Mouse (Mus musculus) megakaryocyte-erythroid progenitor cell, adult 5-6 weeks (primary cell): ENCODE data around the gene Fam129b. TPM values are rescaled to one million over a fixed set of nuclear protein-coding genes. Genes with fewer than 3 reads are reported as not detected.

Source experiments
- ATAC-seq: replicated peaks from 2 replicates; pipeline ENCODE4 v1.8.0; 2016; ENCODE audit warnings: mild to moderate bottlenecking, inconsistent platforms; ENCODE audit not compliant: severe bottlenecking, poor library complexity, low FRiP score, low TSS enrichment
- total RNA-seq, 2 experiments: library from RNA; stranded (forward) in 1 of 2; stranded (reverse) in 1 of 2; fragments of 200-1000, 215-1000 nt in 1 of 2; fragments of >200 nt in 1 of 2; fragmentation: Nextera tagmentation in 1 of 2; gene quantifications; 2 replicates each; pipeline ENCODE4 v1.2.3; 2014 to 2017

Fam129b gene
- total RNA-seq, 2 experiments from 2014 or later: 9.0 to 13.8 TPM

DNA sequence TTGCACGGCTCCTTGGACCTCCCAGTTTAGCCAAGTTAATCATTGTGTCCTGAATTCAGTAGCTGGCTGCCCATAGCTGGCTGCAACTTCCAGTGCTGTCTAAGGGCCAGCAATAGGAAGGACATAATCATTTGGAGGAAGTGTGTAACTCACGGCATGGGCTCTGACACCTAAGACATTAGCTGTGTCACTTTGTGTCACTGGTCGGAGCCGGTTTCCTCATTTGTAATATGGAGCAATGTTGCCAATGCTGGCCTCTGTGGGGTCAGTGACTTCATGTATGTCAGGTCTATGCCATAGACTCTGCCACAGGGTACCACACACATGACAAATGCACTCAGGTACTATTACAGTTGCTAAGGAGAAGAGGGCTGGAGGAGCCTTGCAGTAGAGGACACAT is 84.4 kb downstream of the Fam129b start:
- ATAC-seq: no peak

DNA sequence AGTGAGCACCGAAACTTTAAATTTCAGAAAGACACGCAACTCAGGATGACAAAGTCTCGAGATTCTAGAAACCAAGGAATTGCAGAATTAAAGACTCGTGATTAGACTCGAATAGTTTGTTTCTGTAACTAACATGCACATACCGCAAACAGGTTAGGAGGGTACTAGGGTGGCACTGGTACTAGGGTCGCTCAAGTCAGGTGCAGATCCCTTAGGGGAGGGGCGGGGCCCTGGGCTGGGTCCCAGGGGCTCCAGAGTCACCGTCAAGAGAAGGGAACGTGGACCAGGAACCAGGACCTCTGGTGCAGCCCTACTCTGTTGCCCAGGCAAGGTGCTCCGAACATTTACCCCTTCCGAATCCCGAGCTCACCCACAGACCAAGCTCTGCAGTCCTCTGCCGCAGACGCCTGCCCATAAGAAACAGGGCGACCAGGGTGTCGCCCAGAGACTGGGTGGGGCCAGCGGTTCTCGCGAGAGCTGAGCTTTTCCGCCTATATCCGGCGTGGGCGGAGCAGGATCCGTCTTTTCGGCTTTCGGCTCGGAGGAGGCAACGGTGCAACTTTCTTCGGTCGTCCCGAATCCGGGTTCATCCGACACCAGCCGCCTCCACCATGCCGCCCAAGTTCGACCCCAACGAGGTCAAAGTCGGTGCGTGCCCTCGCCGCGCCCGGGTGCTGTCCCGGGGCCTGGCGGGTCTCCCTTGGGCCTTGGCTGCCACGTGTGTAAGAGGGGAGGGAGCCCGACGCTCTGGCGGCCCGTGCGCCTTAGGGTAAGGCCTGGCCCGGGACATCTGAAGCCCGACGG is 85.5 kb downstream of the Fam129b start, which contains the start of the genes Rpl12 and Lrsam1:
Rpl12 (plus strand) TSS at position 368 of the 804 bp plus-strand sequence.
Lrsam1 (minus strand) TSS at position 423 of the 804 bp plus-strand sequence.
- peak; percentile 79 for ATAC-seq

DNA sequence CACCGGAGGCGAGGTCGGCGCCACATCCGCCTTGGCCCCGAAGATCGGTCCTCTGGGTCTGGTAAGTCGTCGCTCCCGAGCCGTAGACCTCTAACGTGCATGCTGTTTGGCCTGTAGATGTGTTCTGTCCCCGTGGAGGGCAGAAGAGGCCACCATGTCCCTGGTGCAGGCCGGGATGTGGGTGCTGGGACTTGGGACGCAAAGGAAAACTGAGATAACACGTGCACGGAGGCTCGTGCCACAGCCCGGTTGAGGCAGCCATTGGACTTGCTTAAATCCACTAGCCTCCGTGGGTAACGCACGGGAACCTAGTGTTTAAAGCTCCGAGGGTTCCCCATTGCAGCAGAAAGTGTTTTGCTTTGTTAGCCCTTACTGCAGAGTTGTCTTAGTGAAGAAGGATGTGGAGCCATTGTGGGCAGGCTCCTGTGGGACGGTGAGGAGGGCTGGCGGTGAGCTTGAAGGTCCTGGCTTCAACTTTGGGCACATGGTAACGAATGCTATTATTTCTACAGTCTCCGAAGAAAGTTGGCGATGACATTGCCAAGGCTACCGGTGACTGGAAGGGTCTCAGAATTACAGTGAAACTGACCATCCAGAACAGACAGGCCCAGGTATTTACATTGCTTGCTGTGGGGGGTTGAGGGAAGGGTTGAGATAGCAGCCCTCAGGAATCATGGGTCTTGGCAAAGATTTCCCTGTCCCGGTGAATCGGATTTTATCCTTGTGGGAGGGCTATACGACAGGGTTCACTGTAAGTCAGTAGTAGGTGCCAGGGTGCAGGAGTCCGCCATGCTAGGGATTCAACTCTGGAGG is 86.4 kb downstream of the Fam129b start:
- no peak for ATAC-seq

DNA sequence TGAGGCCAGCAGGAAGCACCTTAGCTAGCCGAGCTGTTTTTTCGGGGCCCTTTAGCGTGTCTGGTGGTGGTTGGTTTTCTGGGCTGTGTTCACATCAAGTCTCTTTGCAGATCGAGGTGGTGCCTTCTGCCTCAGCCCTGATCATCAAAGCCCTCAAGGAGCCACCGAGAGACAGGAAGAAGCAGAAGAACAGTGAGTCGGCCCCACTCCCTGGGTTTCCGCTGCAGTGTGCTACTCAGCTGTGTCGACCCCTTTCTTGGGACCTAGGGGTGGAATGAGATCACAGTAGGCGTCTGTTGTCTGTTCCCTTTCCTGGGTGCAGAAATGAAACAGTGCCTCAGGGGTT is 86.9 kb downstream of the Fam129b start:
- no peak for ATAC-seq

DNA sequence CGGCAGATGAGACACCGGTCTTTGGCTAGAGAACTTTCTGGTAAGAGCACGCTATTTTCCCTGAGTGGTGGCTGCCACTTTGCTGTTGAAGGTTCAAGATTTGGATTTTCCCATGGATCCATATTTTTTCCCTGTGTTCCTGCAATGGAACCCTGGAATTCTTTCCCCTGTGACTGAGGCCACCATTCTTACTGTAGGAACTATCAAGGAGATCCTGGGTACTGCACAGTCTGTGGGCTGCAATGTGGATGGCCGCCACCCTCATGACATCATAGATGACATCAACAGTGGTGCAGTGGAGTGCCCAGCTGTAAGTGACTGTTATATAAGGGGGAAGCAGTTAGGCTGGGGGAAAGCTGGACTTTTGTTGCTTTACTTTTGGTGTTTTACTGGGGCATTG is 87.6 kb downstream of the Fam129b start:
- ATAC-seq: no peak

DNA sequence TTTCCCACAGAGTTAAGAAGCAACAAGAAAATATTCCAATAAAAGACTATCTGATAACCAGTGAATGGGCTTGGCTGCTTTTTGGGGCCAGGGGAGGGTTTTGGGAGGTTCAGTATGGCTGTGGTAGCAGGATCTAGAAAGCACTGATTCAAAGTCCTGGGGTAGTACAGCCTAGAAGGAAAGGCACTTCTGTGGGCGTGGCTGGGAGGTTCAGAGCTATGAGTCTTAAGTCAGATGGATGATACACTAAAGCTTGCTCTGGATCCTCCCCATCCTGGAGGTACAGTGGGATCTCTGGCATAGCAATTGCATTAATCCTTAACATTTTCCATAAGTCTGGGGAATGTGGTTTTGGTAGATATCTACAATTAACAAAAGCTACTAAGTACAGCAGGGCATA is 88.1 kb downstream of the Fam129b start:
- no peak for ATAC-seq

DNA sequence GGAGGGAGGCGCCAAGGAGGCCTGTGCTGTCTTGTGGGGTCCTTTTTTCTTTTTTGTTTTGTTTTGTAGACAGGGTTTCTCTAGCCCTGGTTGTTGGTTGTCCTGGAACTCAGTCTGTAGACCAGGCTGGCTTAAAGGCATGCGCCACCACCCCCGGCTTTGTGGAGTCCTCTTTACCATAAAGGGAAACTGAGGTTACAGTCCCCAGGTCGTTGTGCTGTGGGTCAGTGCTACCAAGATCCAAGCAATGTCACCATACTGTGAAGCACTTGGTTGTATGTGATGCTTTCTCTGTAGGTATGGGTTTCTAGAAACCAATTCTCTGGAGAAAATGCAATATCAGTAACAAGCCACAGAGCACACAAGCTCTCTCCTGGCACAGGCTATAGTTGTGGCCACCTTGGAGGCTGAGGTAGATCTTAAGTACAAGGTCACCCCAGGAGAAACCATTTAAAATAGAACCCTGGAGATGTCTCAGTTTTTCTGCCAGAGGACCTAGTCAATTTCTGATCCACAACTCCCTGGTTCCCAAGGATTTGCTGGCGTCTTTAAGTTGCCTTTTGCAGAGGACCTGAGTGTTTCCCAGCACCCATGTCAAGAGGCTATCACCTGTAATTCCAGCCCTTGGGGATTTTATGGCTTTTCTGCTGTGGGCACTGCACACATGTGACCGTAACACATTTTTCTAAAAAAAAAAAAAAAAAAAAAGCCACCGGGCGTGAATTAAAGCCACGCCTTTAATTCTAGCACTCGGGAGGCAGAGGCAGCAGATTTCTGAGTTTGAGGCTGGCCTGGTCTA is 88.9 kb downstream of the Fam129b start:
- no peak for ATAC-seq

DNA sequence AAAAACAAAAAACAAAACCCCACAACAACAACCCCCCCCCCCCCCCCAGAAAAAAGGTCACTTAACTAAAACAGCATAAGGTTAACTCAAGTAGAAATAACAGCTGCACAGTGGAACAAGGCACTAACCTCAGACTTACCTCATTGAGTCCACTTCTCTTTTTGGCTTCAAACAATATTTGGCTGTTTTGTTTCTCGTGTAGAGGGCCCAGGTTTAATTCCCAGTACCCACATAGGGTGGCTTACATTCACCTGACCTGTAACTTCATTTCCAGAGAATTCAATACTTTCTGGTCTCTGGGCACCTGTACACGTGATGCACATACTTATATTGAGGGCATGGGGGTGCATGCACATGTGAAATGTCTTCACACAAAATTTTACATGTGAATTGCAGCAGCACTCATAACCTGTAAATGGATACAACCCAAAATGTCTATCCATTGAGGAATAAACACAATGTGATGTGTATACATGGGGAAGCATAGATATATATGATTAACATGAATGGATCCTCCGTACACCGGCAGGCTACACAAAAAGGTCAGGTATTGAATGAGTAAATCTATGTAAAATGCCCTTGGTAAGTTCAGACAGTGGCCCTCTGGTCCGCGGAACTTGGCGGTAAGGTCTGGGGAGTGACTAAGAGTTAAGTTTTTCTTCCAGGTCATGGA is 89.7 kb downstream of the Fam129b start:
- no peak for ATAC-seq

DNA sequence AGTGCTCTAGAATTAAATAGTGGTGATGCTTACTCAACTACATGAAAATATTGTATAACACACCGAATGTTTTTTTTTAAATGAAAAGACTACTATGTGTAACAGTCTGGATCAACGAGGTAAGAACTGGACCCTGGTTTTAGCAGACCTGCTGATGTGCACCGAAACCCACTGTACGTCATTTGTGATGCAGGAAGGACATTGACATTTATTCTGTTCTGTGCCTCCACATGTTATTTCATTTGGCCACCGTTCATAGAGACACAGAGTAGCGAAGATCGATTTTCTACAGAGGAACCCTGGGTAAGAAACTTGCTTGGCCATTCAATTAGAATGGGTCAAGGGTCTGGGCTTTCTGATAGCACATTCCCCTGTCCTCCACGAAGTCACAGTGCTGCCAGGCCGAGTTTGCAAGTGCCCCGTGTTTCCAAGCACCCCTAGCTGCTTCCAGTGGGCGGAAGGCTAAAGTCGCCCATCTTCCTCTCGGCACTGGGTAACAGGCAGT is 90.3 kb downstream of the Fam129b start:
- no peak for ATAC-seq

- ATAC-seq: peak; percentile 68
Measured at GRCm38 (mm10) chr2:32966689-32967631, 91.0 kb downstream of the Fam129b start.

DNA sequence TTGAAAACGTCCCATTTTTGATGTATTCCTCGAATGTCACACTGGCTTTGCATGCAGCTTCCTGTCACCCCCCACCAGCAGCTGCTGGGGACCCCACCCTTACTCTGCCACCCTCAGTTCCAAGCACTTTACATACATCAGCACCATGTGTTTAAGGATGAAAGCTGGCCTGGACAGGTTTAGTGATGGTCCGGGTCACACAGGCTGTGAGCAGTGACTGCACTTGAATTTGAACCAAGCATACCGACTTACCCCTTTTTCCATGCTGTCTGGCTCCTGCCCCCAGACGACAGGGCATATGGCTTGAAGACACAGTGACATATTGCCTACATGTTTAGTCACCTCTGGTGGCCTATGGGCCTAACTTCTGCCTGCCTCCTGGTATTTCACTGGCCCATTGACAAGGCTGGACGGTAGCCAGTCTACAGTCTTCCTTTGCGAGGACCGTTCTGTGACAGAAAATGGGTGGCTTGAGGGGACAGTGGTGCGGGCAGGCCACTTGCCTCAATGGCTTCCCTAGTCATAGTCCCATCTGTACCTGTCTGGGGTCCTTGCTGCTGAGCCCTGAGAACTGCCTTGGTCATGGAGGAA is 92.2 kb downstream of the Fam129b start:
- no peak for ATAC-seq

DNA sequence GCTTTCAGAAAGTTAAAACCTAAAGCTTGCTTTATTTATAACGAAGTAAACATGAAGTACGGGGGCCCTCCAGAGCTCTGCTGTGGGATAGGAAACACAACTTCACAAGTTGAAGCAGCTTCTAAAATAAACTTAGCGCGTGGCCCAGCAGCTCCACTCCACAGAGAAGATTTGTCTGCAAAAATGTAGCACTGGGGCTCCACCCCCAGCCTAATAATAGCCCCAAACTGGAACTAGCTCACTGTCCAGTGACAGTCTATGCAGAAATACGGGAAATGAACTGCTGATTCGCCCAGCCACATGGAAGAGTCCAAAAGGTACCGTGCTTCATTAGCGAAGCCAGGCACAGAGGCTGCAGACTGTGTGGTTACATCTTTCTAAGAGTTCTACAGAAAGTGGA is 93.4 kb downstream of the Fam129b start:
- ATAC-seq: no peak

DNA sequence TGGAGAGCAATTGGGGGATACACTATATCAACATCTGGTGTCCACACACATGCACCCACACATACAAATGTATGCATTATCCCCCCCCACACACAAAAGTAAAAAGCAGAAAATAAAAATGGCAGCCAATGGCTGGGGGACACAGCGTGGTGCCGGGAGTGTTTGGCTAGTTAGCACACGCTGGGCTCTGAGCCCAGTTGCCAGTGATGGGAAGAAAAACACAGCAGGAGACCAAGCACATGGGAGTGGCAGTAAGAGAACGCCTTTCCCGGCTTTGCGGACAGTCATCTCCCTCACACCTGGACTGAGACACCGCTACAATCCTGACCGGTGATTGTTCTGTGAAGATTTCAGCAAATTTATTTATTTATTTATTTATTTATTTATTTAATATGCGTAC is 95.3 kb downstream of the Fam129b start:
- ATAC-seq: no peak

- no peak for ATAC-seq
Measured at GRCm38 (mm10) chr2:32974216-32974615, 98.3 kb downstream of the Fam129b start.
